Mouse (Mus musculus): ENCODE results near the gene Creld1.

Creld1 gene

GRCm38 (mm10) chr6:113483100-113483615 is at the start of gene Creld1:
Gene Creld1, plus strand, starts transcription at chr6:113483297.
- in situ Hi-C loops (cut with MseI, MboI), result no loop called here

GRCm38 (mm10) chr6:113433661-113434060 is 49.4 kb upstream of the Creld1 start:
- in situ Hi-C loops (cut with MseI, MboI), result no loop called here

GRCm38 (mm10) chr6:113434691-113435090 is 48.4 kb upstream of the Creld1 start:
- in situ Hi-C loops (cut with MseI, MboI), result loop anchor here in 1 of 2 experiments (5.0 kb wide), 1 partner anchor 43 kb away; no protein-coding TSS in a partner anchor

- in situ Hi-C loops (cut with MseI, MboI), result loop anchor here in 1 of 2 experiments (5.0 kb wide), 1 partner anchor 42 kb away; no protein-coding TSS in a partner anchor
These were observed 47.4 kb upstream of the Creld1 start, which contains the start of gene Cidec for GRCm38 (mm10) chr6:113435664-113436205. Gene Cidec, minus strand, starts transcription at chr6:113435760.

- in situ Hi-C loops (cut with MseI, MboI), result loop anchor here in 1 of 2 experiments (5.0 kb wide), 1 partner anchor 40 kb away; no protein-coding TSS in a partner anchor
These were observed 46.0 kb upstream of the Creld1 start for GRCm38 (mm10) chr6:113437135-113437534.

- in situ Hi-C loops (cut with MseI, MboI), result loop anchor here in 1 of 2 experiments (5.0 kb wide), 1 partner anchor 38 kb away; no protein-coding TSS in a partner anchor
These were observed 44.2 kb upstream of the Creld1 start for GRCm38 (mm10) chr6:113438721-113439430.

- in situ Hi-C loops (cut with MseI, MboI), result no loop called here
These were observed 42.4 kb upstream of the Creld1 start for GRCm38 (mm10) chr6:113440686-113441085.

- in situ Hi-C loops (cut with MseI, MboI), result no loop called here
These were observed 41.9 kb upstream of the Creld1 start for GRCm38 (mm10) chr6:113441147-113441680.

- in situ Hi-C loops (cut with MseI, MboI), result no loop called here
These were observed 41.0 kb upstream of the Creld1 start for GRCm38 (mm10) chr6:113442087-113442441.

GRCm38 (mm10) chr6:113442442-113443090 is 40.5 kb upstream of the Creld1 start, which contains the start of gene Jagn1:
Gene Jagn1, plus strand, starts transcription at chr6:113442569.
- in situ Hi-C loops (cut with MseI, MboI), result no loop called here

- in situ Hi-C loops (cut with MseI, MboI), result no loop called here
These were observed 40.0 kb upstream of the Creld1 start for GRCm38 (mm10) chr6:113443091-113443490.

GRCm38 (mm10) chr6:113444207-113444965 is 38.7 kb upstream of the Creld1 start:
- in situ Hi-C loops (cut with MseI, MboI), result no loop called here

GRCm38 (mm10) chr6:113447639-113448038 is 35.5 kb upstream of the Creld1 start:
- in situ Hi-C loops (cut with MseI, MboI), result no loop called here

- in situ Hi-C loops (cut with MseI, MboI), result no loop called here
These were observed 31.3 kb upstream of the Creld1 start for GRCm38 (mm10) chr6:113451839-113452238.

- in situ Hi-C loops (cut with MseI, MboI), result no loop called here
These were observed 28.1 kb upstream of the Creld1 start for GRCm38 (mm10) chr6:113455007-113455406.

GRCm38 (mm10) chr6:113457952-113458534 is 25.1 kb upstream of the Creld1 start, which contains the start of gene Il17re:
Gene Il17re, plus strand, starts transcription at chr6:113458484.
- in situ Hi-C loops (cut with MseI, MboI), result no loop called here

- in situ Hi-C loops (cut with MseI, MboI), result no loop called here
These were observed 24.5 kb upstream of the Creld1 start for GRCm38 (mm10) chr6:113458635-113459034.

GRCm38 (mm10) chr6:113464040-113464439 is 19.1 kb upstream of the Creld1 start:
- in situ Hi-C loops (cut with MseI, MboI), result no loop called here

- in situ Hi-C loops (cut with MseI, MboI), result no loop called here
These were observed 17.5 kb upstream of the Creld1 start for GRCm38 (mm10) chr6:113465602-113466001.

GRCm38 (mm10) chr6:113468512-113468911 is 14.6 kb upstream of the Creld1 start:
- in situ Hi-C loops (cut with MseI, MboI), result no loop called here

GRCm38 (mm10) chr6:113469021-113469420 is 14.1 kb upstream of the Creld1 start:
- in situ Hi-C loops (cut with MseI, MboI), result no loop called here

All from mouse trophoblast stem cell (cell line).